Mouse (Mus musculus) megakaryocyte, embryonic 14.5 days (primary cell): ENCODE results near the gene Cyp2d26.

ENCODE experiments used
- FLI1 ChIP-seq: IDR thresholded peaks from 2 replicates; pipeline ENCODE4 v1.6.1; 2012; ENCODE audit warnings: low read length, inconsistent platforms, mixed read lengths
- GATA1 ChIP-seq: IDR thresholded peaks from 3 replicates; pipeline ENCODE4 v1.6.1; 2012; ENCODE audit warnings: mixed read lengths, low read length, inconsistent platforms, borderline replicate concordance

- TF ChIP-seq GATA1 (no peak), FLI1 (no peak)
Measured at GRCm38 (mm10) chr15:82822347-82822746, 28.3 kb upstream of the Cyp2d26 start.
